Mouse (Mus musculus): ENCODE data around the gene Dmgdh.

Dmgdh gene

GRCm38 (mm10) chr13:93711226-93711625, 37.0 kb downstream of the Dmgdh start:
- no peak for DNase-seq

GRCm38 (mm10) chr13:93712362-93712761, 38.1 kb downstream of the Dmgdh start:
- DNase-seq, result no peak

DNA sequence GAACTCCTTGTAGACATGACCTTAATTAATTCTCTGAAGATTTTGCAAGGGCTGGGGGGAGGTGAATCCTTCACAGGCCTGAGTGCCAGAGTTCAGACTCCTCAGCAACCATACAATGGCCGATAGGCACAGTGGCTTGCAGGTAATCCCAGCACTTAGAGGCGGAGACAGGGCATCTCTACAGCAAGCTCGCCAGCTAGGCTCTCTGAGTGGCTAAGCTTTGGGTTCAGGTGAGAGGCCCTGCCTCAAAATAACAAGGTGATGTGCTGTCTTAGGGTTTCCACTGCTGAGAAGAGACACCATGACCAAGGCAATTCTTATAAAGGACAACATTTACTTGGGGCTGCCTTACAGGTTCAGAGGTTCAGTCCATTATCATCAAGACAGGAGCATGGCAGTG, 39.6 kb downstream of the Dmgdh start:
- DNase-seq, result no peak

DNA sequence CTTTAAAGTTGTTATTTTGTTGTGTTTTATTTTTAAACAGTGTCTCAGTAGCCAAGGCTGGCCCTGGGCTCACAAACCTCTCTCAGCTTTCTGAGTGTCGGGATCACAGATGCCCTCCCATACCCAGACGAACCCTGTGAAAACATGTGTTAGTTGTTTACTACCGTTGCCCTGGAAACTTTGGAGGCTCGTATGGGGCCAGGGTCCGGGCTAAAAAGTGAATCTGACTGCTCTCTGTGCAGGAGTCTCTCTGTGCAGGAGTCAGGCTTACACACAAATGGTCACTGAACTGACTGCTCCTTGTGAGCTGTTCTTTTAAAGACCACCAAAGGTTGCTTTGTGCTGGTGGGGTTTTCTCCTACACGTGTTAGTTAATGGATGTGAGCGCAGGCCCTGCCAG, 42.9 kb downstream of the Dmgdh start:
- no peak for DNase-seq

GRCm38 (mm10) chr13:93718948-93719347, 44.7 kb downstream of the Dmgdh start:
- DNase-seq, result peak; percentile 71 to 87

- DNase-seq, result peak in 1 of 2 experiments; percentile 18
Measured at GRCm38 (mm10) chr13:93721916-93722315, 47.7 kb downstream of the Dmgdh start.

DNA sequence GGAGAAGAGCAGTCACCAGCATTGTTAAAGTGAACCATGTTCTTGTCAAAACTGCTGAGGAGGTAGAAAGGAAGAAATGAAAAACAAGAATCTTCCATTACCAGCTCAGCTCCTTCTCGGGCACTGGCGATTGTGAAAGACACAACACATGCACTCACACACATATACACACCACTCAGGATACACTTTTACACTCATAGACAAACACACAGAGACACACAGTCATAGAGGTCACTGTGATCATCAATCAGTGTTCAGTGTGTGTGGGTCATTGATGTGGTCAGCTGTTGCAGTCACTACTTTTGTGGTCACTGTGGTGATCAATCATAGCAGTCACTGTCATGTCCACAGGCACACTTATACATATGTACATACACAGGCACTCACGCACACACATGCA, 49.2 kb downstream of the Dmgdh start:
- DNase-seq, result no peak

GRCm38 (mm10) chr13:93724206-93724605, 50.0 kb downstream of the Dmgdh start:
- peak; percentile 29 to 62 for DNase-seq

- no peak for DNase-seq
Measured at GRCm38 (mm10) chr13:93735131-93735636, 61.0 kb downstream of the Dmgdh start.

- DNase-seq, result no peak
Measured at GRCm38 (mm10) chr13:93744118-93744517, 69.9 kb downstream of the Dmgdh start.

DNA sequence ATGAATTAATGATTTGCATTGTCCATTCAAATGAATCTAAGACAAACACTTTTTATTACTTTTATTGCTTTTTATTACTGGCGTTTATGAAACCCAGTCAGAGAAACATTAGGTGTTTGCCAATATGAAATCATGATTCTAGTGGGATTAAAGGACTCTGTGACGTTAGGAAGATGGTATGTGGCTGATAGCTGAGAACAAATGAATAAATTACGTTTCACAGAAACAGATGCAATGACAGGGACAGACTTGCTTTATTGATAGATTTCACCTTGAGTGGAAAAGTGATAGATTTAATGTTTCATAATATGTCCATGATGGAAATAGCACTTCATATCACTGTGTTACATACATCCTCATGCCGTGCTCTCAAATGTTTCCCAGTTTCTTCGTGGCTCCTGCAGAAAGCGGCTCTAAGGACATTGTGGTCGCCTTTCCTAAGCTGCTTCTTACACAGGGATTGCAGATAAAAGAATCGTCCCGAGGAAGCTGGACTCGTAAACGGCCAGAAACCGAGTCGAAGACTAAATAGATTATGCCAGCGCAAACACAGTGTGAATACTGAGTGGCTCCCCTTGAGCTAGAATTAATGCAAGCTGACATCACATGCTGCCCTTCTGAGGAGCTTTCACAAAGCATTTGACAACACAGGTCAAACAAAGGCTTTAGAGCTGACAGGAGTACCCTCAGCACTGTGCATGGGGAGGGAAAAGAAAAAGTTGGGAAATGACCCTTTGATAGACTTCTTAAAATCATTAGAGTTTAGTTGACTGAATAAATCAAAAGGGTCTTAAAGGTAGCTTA, 78.6 kb downstream of the Dmgdh start:
- no peak for DNase-seq

DNA sequence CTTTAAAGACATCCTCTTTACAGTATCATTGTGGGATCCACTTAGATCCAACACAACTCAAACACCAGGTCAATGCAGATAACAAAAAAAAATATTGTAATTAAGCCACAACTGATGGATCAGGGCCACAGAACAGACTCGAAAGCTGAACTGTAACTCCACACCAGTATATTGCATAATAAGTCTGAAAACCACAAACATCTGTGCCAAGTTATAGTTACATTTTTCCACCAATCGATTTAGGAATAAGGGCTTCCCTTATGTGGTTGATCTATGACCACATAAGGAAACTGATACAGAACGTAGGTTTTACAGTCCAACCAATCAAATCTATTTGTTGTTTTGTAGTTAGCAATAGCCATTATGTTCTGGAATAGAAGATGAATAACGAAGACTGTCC, 80.9 kb downstream of the Dmgdh start:
- no peak for DNase-seq

DNA sequence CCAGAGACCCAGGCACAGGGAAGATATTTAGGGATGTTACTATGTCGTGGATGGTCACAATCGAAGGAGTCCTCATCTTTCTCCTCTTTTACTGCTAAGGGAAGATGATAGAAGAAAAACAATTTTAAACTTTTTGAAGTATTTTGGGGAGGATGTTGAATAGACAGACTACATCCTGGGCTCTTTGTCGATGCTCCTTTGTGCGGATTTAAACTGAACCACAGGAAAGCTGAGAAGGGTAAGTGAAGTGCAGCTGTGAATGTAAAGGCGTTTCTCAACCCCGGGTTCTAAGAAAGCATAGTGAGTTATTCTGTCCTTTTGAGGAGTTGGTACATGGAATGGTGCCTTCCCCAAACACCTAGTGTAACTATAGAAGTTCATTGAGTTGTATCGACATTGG, 82.4 kb downstream of the Dmgdh start:
- DNase-seq, result no peak

DNA sequence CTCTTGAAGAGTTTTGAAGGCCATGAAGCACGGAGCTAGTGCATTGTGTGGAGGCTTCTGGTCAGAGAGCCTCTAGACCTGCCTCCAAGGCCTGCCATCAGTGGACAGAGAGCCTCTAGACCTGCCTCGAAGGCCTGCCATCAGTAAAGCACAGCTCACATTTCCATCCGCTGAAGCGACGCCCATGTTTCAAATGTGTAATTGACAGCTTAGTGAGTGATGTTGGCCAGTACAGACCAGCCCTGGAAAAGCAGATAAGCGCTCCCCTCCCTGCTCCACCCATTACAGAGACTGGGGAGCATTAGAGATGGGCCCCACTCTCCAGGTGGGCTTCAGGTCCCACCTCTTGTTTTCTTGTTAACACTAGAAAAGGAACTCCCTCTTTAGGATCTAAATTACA, 83.3 kb downstream of the Dmgdh start:
- DNase-seq, result no peak

DNA sequence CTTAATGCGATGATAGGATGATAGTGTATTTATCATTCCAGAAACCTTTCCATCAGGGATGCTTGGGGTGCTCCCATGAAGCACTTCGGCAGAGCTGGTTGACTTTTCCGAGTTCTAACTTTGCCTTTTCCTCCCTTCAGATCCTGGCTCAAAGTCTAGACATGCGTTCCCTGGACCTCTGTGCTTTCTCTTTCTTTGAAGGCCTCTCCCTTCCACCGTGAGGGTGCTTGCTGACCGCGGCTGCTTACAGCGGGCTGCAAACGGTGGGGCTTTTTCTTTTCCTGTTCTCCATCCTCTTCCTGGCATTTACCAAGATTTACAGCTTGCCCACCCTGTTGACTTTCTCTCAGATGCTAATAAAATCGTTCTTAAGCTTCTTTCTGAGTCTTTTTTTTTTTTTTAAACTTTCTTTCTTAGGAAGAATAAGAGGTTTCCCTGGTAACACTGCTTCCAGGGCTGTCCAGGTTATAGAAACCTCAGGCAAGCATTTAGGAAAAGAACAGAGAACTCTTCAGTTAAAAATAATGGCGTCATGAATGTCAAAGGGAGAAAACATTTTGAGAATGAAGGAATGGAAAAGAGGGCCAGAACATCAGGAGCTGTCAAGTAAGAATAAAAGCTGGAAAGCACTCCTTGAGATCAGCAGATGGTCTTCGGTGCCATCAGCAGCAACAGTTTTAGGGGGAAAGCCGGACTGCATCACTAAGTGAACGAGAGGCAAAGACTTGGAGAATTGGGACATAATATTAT, 84.1 kb downstream of the Dmgdh start:
- DNase-seq, result no peak

GRCm38 (mm10) chr13:93761831-93762230, 87.6 kb downstream of the Dmgdh start:
- DNase-seq, result no peak

DNA sequence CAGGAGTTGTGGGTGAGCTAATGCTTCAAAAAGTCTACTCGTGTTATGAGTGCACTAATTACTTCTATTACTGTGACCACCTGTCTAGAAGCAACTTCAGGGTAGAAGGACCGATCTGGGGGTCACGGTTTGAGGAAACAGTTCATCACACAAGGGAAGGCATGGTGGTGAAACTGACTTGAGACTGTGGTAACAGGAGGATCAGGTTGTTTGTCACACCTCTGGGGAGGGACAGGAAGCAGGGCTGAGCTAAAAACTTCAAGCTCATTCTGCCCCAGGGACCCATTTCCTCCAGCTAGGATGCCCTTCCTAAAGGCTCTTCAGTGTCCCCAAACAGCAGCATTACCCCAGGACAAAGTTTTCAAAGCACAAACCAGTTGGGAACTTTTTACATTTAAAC, 88.6 kb downstream of the Dmgdh start:
- no peak for DNase-seq

DNA sequence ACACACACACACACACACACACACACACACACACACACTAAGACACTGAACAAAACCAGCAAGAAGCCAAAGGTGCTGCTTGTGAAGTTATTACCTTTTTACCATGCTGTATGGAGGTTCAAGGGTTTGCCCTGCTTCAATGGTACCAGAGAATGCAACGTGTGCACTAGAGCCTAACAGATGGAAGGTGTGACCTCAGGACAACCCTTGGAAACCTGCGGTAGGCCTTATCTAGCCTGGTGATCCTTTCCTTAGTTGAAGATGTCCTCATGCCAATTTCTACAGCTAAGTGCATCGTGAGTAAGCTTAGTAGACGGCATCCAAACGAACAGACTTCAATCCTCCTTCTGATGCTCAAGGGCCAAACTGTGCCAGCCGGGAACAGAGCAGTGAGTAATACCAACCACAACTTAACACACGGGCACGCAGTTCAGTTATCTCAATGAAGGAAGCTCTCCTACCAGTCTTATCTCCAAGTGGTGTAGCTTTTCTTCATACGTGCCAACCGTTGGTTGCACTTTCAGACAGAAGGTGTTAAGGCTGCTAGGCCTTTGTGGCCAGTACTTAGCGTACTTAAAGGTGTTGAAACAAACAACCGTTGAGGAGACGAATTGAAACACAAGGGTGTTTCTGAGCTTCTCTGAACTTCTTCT, 90.2 kb downstream of the Dmgdh start:
- DNase-seq, result no peak

- DNase-seq, result no peak
Measured at GRCm38 (mm10) chr13:93771031-93771587, 96.9 kb downstream of the Dmgdh start.

DNA sequence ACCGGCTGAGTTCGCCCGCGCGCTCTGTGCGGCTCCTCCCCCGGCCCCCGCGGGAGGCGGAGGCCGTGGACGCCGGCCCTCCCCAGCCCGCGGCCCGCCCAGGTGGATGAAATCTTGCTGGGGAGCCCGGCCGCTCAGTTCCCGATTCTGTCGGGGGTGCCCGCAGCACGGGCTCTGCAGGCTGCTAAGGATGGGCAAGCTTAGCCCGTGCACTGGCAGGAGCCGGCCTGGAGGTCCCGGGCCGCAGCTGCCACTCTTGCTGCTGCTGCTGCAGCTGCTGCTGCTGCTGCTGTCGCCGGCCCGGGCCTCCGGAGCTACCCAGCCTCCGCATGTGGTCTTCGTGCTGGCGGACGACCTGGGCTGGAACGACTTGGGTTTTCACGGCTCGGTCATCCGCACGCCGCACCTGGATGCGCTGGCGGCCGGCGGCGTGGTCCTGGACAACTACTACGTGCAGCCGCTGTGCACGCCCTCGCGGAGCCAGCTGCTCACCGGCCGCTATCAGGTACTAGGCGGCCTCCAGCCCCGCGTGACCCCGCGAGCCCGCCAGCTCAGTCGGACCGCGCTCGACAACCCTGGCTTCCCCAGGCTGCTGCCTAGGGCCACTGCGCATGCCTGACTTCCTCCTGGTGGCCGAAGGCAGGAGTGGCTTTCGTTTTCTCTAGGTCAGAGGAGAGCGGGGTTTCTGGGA, 97.5 kb downstream of the Dmgdh start, which contains the start of gene Arsb:
TSS of gene Arsb (plus strand) at position 43 of the 691 bp plus-strand sequence.
- peak; percentile 92 for DNase-seq

DNA sequence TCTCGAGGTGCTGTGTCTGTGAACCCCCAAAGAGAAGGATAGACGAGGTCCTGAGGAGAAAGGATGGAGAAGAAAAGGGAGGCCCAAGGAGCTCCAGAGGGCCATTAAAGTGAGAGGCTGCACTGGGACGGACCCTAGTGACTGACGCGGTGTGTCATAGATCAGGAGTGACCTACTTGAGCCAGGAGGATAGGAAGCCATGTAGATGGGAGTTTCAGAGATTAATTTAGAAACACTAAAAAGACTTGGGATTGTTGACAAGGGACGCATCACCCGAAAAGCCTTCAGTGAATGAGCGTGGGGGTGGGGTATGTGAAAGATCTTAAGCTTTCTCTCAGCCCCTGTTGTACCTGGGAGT, 98.0 kb downstream of the Dmgdh start:
- no peak for DNase-seq

GRCm38 (mm10) chr13:93772861-93773260, 98.6 kb downstream of the Dmgdh start:
- DNase-seq, result no peak

Measured in cerebellum, postnatal 25 days (tissue).